9 mouse cellular contexts compared by ENCODE assay signal in genomic region chr6:70768769-70769168, GRCm38 (mm10). TPM values are rescaled to one million over a fixed set of nuclear protein-coding genes. Genes with fewer than 3 reads are reported as not detected.
DNase-seq lines count a peak whose midpoint lies in the region; ATAC-seq and TF ChIP-seq lines count a peak whose summit lies in the region.
"Had no signal": no experiment of that assay in that cellular context is flagged by ENCODE, and none has a peak within 500 bp of the region (broad histone marks: within the 10 kb centered on the region; RNA-seq: fewer than 3 reads in every experiment).

No protein-coding gene starts in this region.

- DNase-seq in G1E (ENCODE audit: low spot score): peak; percentile 40
- DNase-seq in c-Kit-positive CD71-positive TER-119-negative erythroid progenitor cells, embryonic 14.5 days (ENCODE audit: low read depth): peak; percentile 54
- peak; percentile 77 for DNase-seq in forebrain, embryonic 14.5 days (ENCODE audit: low spot score)
- DNase-seq in layer of hippocampus, postnatal 14 days (ENCODE audit: low spot score in 2 of 2): peak; percentile 73 to 80
- DNase-seq in lung, postnatal 14 days: peak; percentile 79
- peak; percentile 92 for DNase-seq in retina, embryonic 14.5 days (ENCODE audit: low spot score)
- peak; percentile 81 to 82 for DNase-seq in thymus, postnatal 36 days

- H3K27me3 ChIP-seq in G1E (ENCODE audit: insufficient read depth, low read length): no peaks in the 10 kb centered on the region
- no peaks in the 10 kb centered on the region for H3K27me3 ChIP-seq in forebrain, embryonic 14.5 days (replicated peaks; ENCODE audit: control insufficient read depth, insufficient read depth, low read length)
- no peaks in the 10 kb centered on the region for H3K27me3 ChIP-seq in hindbrain, embryonic 13.5 days

- no peak overlapping the region for H3K27ac ChIP-seq in forebrain, embryonic 14.5 days (ENCODE audit: low read depth, low read length)
- no peak overlapping the region for H3K27ac ChIP-seq in hindbrain, embryonic 13.5 days
- H3K27ac ChIP-seq: macrophage had no signal

- no peak overlapping the region for H3K4me3 ChIP-seq in G1E (ENCODE audit: low read depth, low read length)
- no peak overlapping the region for H3K4me3 ChIP-seq in forebrain, embryonic 14.5 days (ENCODE audit: low read depth, low read length)
- H3K4me3 ChIP-seq in hindbrain, embryonic 13.5 days: no peak overlapping the region

- peak; percentile 84 for ATAC-seq in G1E (ENCODE audit: extremely low read depth, insufficient number of reproducible peaks, low FRiP score, poor library complexity, severe bottlenecking)
- peak; percentile 78; the same call in 1 of the 2 replicates for ATAC-seq in forebrain, embryonic 14.5 days
- peak; percentile 70 for ATAC-seq in hindbrain, embryonic 13.5 days (ENCODE audit: low FRiP score)

- peak; percentile 99 for TF ChIP-seq CTCF in G1E (IDR thresholded peaks at IDR 0.05; ENCODE audit: low read depth, low read length)

- H3K4me1 ChIP-seq in G1E (ENCODE audit: insufficient read depth, low read depth, low read length): peaks cover 8% of the 10 kb centered on the region
- H3K4me1 ChIP-seq in forebrain, embryonic 14.5 days (ENCODE audit: control insufficient read depth, insufficient read depth, low read length): no peaks in the 10 kb centered on the region
- 0 out of 2 replicates have a peak, but pooled peaks cover under 1% of the 10 kb centered on the region for H3K4me1 ChIP-seq in hindbrain, embryonic 13.5 days (replicated peaks)

- no peaks in the 10 kb centered on the region for H3K9me3 ChIP-seq in G1E (replicated peaks)
- no peaks in the 10 kb centered on the region for H3K9me3 ChIP-seq in forebrain, embryonic 14.5 days (replicated peaks; ENCODE audit: control insufficient read depth, low read length)
- H3K9me3 ChIP-seq in hindbrain, embryonic 13.5 days: no peaks in the 10 kb centered on the region

- peaks cover 86% of the 10 kb centered on the region for H3K36me3 ChIP-seq in G1E (replicated peaks)
- peaks cover 78% of the 10 kb centered on the region for H3K36me3 ChIP-seq in forebrain, embryonic 14.5 days (ENCODE audit: control insufficient read depth, insufficient read depth, low read length)
- peaks cover 79% of the 10 kb centered on the region for H3K36me3 ChIP-seq in hindbrain, embryonic 13.5 days

- H3K9ac ChIP-seq in forebrain, embryonic 14.5 days (ENCODE audit: low read length): no peak overlapping the region
- no peak overlapping the region for H3K9ac ChIP-seq in hindbrain, embryonic 13.5 days

- WGBS in forebrain, embryonic 14.5 days: 35% methylated on average over 6 of the region's 6 CpGs
- 34% methylated on average over 6 of the region's 6 CpGs for WGBS in hindbrain, embryonic 13.5 days

- H3K4me2 ChIP-seq in forebrain, embryonic 14.5 days (ENCODE audit: low read length): no peak overlapping the region
- no peak overlapping the region for H3K4me2 ChIP-seq in hindbrain, embryonic 13.5 days

RNA-seq across cellular contexts. Expression of gene Rpia, which starts 23.3 kb away (rescaled TPM):
- total RNA-seq in G1E (2014; fragmentation: Nextera tagmentation) (28.2 and 41.5 TPM in 2 replicates), G1E (2017) (105 and 128 TPM in 2 replicates)
- 18.5 and 25.8 TPM in 2 replicates for polyA plus RNA-seq in G1E (2012)
- 2.5 and 2.6 TPM in 2 replicates for polyA plus RNA-seq in forebrain, embryonic 14.5 days (2014; fragmentation: Nextera tagmentation; extraction: Ambion mirVana)
- polyA plus RNA-seq in hindbrain, embryonic 13.5 days (2015; fragmentation: Nextera tagmentation; extraction: Ambion mirVana): 3.2 and 3.3 TPM in 2 replicates
- 10 to 100 TPM; 10.1 to 10.3 TPM for total RNA-seq in layer of hippocampus, postnatal 14 days (2021)

Comparison
In these comparisons a context has a peak if more than half of its experiments do, and no peak if none do; other contexts are left out.
1. DNase-seq: peak in every context shown above with its lines; median percentile 92 in retina, embryonic 14.5 days; 82 in thymus, postnatal 36 days; 79 in lung, postnatal 14 days; 77 in forebrain, embryonic 14.5 days; 76 in layer of hippocampus, postnatal 14 days; 54 in c-Kit-positive CD71-positive TER-119-negative erythroid progenitor cells, embryonic 14.5 days; 40 in G1E.